Mouse (Mus musculus) heart, embryonic 13.5 days (tissue): ENCODE measurements around the gene Ubxn2a. TPM values are rescaled to one million over a fixed set of nuclear protein-coding genes. Genes with fewer than 3 reads are reported as not detected.
"Not testable (repeated sequence)": the region's sequence is repeated elsewhere in the genome, so short reads cannot be mapped to it uniquely, and the experiment has no call there.

ENCODE experiments used
- ATAC-seq: fragments of 200-750 bp; cut with Nextera tagmentation; 2 replicates; pipeline ENCODE4 v1.8.0; 2017; ENCODE audit warnings: moderate TSS enrichment; ENCODE audit not compliant: insufficient number of reproducible peaks, low FRiP score, low TSS enrichment; ENCODE audit errors: extremely low read depth
- H3K27ac ChIP-seq: fragments of 300-500 bp; sonication (generic); replicated peaks from 2 replicates; pipeline ENCODE4 v1.5.1; 2015; ENCODE audit warnings: moderate library complexity, mild to moderate bottlenecking, inconsistent platforms
- H3K27me3 ChIP-seq: fragments of 300-500 bp; sonication (generic); replicated peaks from 2 replicates; pipeline ENCODE4 v1.6.1; 2015; ENCODE audit warnings: mild to moderate bottlenecking, inconsistent platforms
- H3K36me3 ChIP-seq: fragments of 300-500 bp; sonication (generic); 2 replicates; pipeline ENCODE4 v1.6.1; 2015; ENCODE audit warnings: mild to moderate bottlenecking, inconsistent platforms
- H3K4me1 ChIP-seq: fragments of 300-500 bp; sonication (generic); 2 replicates; pipeline ENCODE4 v1.6.1; 2015; ENCODE audit warnings: inconsistent platforms
- H3K4me2 ChIP-seq: fragments of 300-500 bp; sonication (generic); 2 replicates; pipeline ENCODE4 v1.6.1; 2015; ENCODE audit warnings: inconsistent platforms, mild to moderate bottlenecking, moderate library complexity
- H3K4me3 ChIP-seq: fragments of 300-500 bp; sonication (generic); 2 replicates; pipeline ENCODE4 v1.5.1; 2015; ENCODE audit warnings: moderate library complexity, mild to moderate bottlenecking, inconsistent platforms
- H3K9ac ChIP-seq: fragments of 300-500 bp; sonication (generic); 2 replicates; pipeline ENCODE4 v1.6.1; 2015; ENCODE audit warnings: inconsistent platforms, mild to moderate bottlenecking, moderate library complexity
- H3K9me3 ChIP-seq: fragments of 300-500 bp; sonication (generic); 2 replicates; pipeline ENCODE4 v1.6.1; 2016; ENCODE audit warnings: inconsistent platforms
- WGBS: fragments of 180-500 bp; shearing (Covaris S2); methylation state at CpG from one replicate; pipeline ENCODE4 v1.1.7; 2015; ENCODE audit warnings: mixed read lengths; 5-methylcytosine and 5-hydroxymethylcytosine counted together
- polyA plus RNA-seq: library from polyadenylated mRNA; unstranded; fragments of >200 nt; fragmentation: Nextera tagmentation; extraction: Ambion mirVana; gene quantifications from 2 replicates; pipeline ENCODE4 v1.2.1, GENCODE M21; 2015

Gene Ubxn2a
- polyA plus RNA-seq, 1 experiment from 2014 or later, result 25.8 TPM

- not testable (repeated sequence) for H3K9ac ChIP-seq, H3K27ac ChIP-seq, H3K27me3 ChIP-seq, ATAC-seq, H3K36me3 ChIP-seq, H3K4me3 ChIP-seq, H3K9me3 ChIP-seq, H3K4me1 ChIP-seq, H3K4me2 ChIP-seq
- WGBS, result 76% methylated on average over 1 of the region's 1 CpGs
These were observed 3.0 kb upstream of the Ubxn2a start for GRCm38 (mm10) chr12:4910496-4910895.

- peaks cover 6% of the 10 kb centered on the region for H3K4me1 ChIP-seq
- H3K4me2 ChIP-seq, result peak overlapping the region; percentile 84
- H3K9me3 ChIP-seq, result no peaks in the 10 kb centered on the region; the same call in 1 of the 2 replicates
- H3K36me3 ChIP-seq, result no peaks in the 10 kb centered on the region
- no peak overlapping the region for H3K9ac ChIP-seq
- no peaks in the 10 kb centered on the region for H3K27me3 ChIP-seq
- no peak overlapping the region for H3K27ac ChIP-seq
- WGBS, result 90% methylated on average over 7 of the region's 7 CpGs
- H3K4me3 ChIP-seq, result peak overlapping the region; percentile 80
- no peak for ATAC-seq
These were observed 886 bp upstream of the Ubxn2a start for GRCm38 (mm10) chr12:4908391-4908790.

GRCm38 (mm10) chr12:4906476-4906875 lies 1.0 kb downstream of the Ubxn2a start:
- Histone ChIP-seq H3K9ac (peak overlapping the region; percentile 95), H3K9me3 (no peaks in the 10 kb centered on the region), H3K36me3 (peaks cover 5% of the 10 kb centered on the region), H3K4me1 (peaks cover 6% of the 10 kb centered on the region), H3K27ac (peak overlapping the region; percentile 91; the same call in 1 of the 2 replicates), H3K4me3 (peak overlapping the region; percentile 80), H3K27me3 (no peaks in the 10 kb centered on the region), H3K4me2 (peak overlapping the region; percentile 84)
- no peak for ATAC-seq
- 40% methylated on average over 7 of the region's 7 CpGs for WGBS

- 79% methylated on average over 7 of the region's 7 CpGs for WGBS
These were observed 1.6 kb downstream of the Ubxn2a start for GRCm38 (mm10) chr12:4905946-4906345.

GRCm38 (mm10) chr12:4898024-4898423 lies 9.5 kb downstream of the Ubxn2a start:
- Histone ChIP-seq H3K27ac (no peak overlapping the region), H3K4me1 (no peaks in the 10 kb centered on the region), H3K4me3 (no peak overlapping the region), H3K4me2 (no peak overlapping the region), H3K9me3 (no peaks in the 10 kb centered on the region), H3K9ac (no peak overlapping the region), H3K36me3 (peaks cover 25% of the 10 kb centered on the region), H3K27me3 (no peaks in the 10 kb centered on the region)
- no peak for ATAC-seq
- 93% methylated on average over 5 of the region's 5 CpGs for WGBS

More at GRCm38 (mm10) chr12:4905946-4906345, 1.6 kb downstream of the Ubxn2a start:
- Histone ChIP-seq H3K4me2 (peak overlapping the region; percentile 84), H3K27me3 (no peaks in the 10 kb centered on the region), H3K9me3 (no peaks in the 10 kb centered on the region), H3K36me3 (peaks cover 9% of the 10 kb centered on the region), H3K4me1 (peaks cover 6% of the 10 kb centered on the region), H3K27ac (no peak overlapping the region), H3K4me3 (peak overlapping the region; percentile 80; the same call in 1 of the 2 replicates), H3K9ac (no peak overlapping the region)
- no peak for ATAC-seq

GRCm38 (mm10) chr12:4889891-4890290 lies 17.6 kb downstream of the Ubxn2a start:
- Histone ChIP-seq H3K4me1 (peaks cover 12% of the 10 kb centered on the region), H3K9me3 (no peaks in the 10 kb centered on the region), H3K27me3 (no peaks in the 10 kb centered on the region), H3K9ac (no peak overlapping the region), H3K4me2 (no peak overlapping the region), H3K27ac (no peak overlapping the region), H3K4me3 (no peak overlapping the region), H3K36me3 (peaks cover 45% of the 10 kb centered on the region)
- WGBS, result 90% methylated on average over 1 of the region's 1 CpGs
- no peak for ATAC-seq

DNA sequence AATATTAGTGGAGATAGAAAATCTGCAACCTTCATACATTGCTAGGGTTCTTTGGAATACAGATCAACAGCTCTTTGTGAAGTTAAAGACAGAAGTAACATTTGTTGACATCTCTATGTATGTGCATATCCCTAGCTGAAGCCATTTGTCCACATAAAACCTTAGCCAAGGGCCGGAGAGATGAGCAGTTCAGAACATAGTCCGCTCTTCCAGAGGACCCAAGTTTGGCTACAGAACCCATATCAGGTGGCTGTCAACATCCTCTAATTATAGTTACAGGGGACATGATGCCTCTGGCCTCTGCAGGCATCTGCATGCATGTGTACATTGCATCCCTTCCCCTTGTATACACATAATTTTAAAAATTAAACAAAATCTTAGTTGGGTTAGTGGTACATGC lies 18.3 kb downstream of the Ubxn2a start:
- peaks cover 45% of the 10 kb centered on the region for H3K36me3 ChIP-seq
- no peak overlapping the region for H3K4me3 ChIP-seq
- H3K4me2 ChIP-seq, result no peak overlapping the region
- H3K9me3 ChIP-seq, result no peaks in the 10 kb centered on the region
- H3K9ac ChIP-seq, result no peak overlapping the region
- no peaks in the 10 kb centered on the region for H3K27me3 ChIP-seq
- no peak for ATAC-seq
- H3K27ac ChIP-seq, result no peak overlapping the region
- WGBS, result 52% methylated on average over 2 of the region's 2 CpGs
- peaks cover 12% of the 10 kb centered on the region for H3K4me1 ChIP-seq

- Histone ChIP-seq H3K27ac (no peak overlapping the region), H3K9ac (no peak overlapping the region), H3K4me3 (no peak overlapping the region), H3K4me2 (no peak overlapping the region), H3K9me3 (no peaks in the 10 kb centered on the region), H3K27me3 (no peaks in the 10 kb centered on the region), H3K36me3 (peaks cover 44% of the 10 kb centered on the region), H3K4me1 (peaks cover 12% of the 10 kb centered on the region)
- ATAC-seq, result no peak
These were observed 18.8 kb downstream of the Ubxn2a start for GRCm38 (mm10) chr12:4888739-4889138.

DNA sequence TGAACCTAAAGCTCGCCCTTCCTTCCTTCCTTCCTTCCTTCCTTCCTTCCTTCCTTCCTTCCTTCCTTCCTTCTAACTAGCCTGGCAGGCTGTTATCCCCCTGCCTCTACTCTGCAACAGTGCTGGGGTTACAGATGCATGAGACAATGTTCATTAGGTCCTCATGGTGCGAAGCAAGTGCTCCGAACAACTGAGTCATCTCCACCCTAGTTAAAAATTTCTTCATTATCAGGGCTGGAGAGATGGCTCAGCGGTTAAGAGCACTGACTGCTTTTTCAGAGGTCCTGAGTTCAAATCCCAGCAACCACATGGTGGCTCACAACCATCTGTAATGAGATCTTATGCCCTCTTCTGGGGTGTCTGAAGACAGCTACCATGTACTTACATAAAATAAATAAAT lies 20.9 kb downstream of the Ubxn2a start:
- not testable (repeated sequence) for H3K27me3 ChIP-seq, ATAC-seq, H3K9ac ChIP-seq, H3K27ac ChIP-seq, H3K9me3 ChIP-seq, H3K4me2 ChIP-seq, H3K4me3 ChIP-seq
- peaks cover 47% of the 10 kb centered on the region for H3K36me3 ChIP-seq
- 90% methylated on average over 4 of the region's 4 CpGs for WGBS
- H3K4me1 ChIP-seq, result peaks cover 12% of the 10 kb centered on the region

- H3K9ac ChIP-seq, result no peak overlapping the region
- peaks cover 12% of the 10 kb centered on the region for H3K4me1 ChIP-seq
- ATAC-seq, result no peak
- no peak overlapping the region for H3K27ac ChIP-seq
- no peak overlapping the region for H3K4me3 ChIP-seq
- whole genome bisulfite sequencing, result 87% methylated on average over 1 of the region's 1 CpGs
- peaks cover 48% of the 10 kb centered on the region for H3K36me3 ChIP-seq
- H3K4me2 ChIP-seq, result no peak overlapping the region
- no peaks in the 10 kb centered on the region for H3K9me3 ChIP-seq
- no peaks in the 10 kb centered on the region for H3K27me3 ChIP-seq
These were observed 22.4 kb downstream of the Ubxn2a start for GRCm38 (mm10) chr12:4885062-4885461.

DNA sequence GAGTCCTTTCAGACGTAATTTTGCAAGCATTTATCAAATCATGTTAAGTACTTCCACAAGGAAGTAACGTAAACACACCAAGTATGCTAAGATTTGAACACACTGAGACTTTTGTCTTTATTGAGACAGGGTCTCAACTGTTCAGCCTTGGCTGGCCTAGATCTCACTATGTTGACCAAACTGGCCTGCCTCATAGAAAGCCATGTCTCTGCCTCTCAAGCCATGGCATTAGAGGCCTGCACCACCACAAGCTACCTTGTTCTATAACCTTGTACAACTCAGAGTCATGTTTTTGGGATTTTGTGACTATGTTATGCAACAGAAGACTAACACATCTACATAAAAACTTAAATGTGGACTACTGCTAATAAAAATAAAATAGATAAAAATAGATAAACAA lies 25.4 kb downstream of the Ubxn2a start:
- ATAC-seq, result no peak
- Histone ChIP-seq H3K4me3 (no peak overlapping the region), H3K9me3 (0 out of 2 replicates have a peak, but pooled peaks cover 6% of the 10 kb centered on the region), H3K27me3 (no peaks in the 10 kb centered on the region), H3K9ac (no peak overlapping the region), H3K27ac (no peak overlapping the region), H3K36me3 (peaks cover 66% of the 10 kb centered on the region), H3K4me1 (no peaks in the 10 kb centered on the region), H3K4me2 (no peak overlapping the region)
- 85% methylated on average over 2 of the region's 2 CpGs for WGBS

DNA sequence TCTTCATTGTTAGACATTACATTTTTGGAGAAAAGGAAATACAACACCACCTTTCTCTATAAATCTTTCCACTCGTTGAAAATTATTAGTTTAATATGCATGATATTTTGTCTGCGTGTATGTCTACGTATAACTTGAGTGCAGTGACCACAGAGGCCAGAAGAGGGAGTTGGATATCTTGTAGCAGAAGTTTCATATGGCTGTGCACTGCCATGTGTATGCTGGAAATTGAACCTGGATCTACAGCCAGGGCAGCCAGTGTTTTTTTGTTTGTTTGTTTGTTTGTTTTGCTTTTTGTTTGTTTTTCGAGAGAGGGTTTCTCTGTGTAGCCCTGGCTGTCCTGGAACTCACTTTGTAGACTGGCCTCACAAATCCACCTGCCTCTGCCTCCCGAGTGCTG lies 28.5 kb downstream of the Ubxn2a start:
- Histone ChIP-seq H3K4me3 (no peak overlapping the region), H3K9ac (no peak overlapping the region), H3K36me3 (peaks cover 51% of the 10 kb centered on the region), H3K4me2 (no peak overlapping the region), H3K9me3 (0 out of 2 replicates have a peak, but pooled peaks cover 6% of the 10 kb centered on the region), H3K27me3 (no peaks in the 10 kb centered on the region), H3K4me1 (peaks cover 14% of the 10 kb centered on the region), H3K27ac (no peak overlapping the region)
- no peak for ATAC-seq
- WGBS, result 89% methylated on average over 5 of the region's 5 CpGs
